Comparison of ENCODE assay signal across 24 mouse cellular contexts in genomic region chr1:189863727-189864126, GRCm38 (mm10).
"Had no signal": no experiment of that assay in that cellular context is flagged by ENCODE, and none has a peak within 500 bp of the region (broad histone marks: within the 10 kb centered on the region; RNA-seq: fewer than 3 reads in every experiment).

No protein-coding gene starts in this region.

- H3K27me3 ChIP-seq: embryonic facial prominence, embryonic 12.5 days; embryonic facial prominence, embryonic 13.5 days; embryonic facial prominence, embryonic 15.5 days; forebrain, embryonic 12.5 days; forebrain, embryonic 13.5 days; forebrain, embryonic 15.5 days had no signal

- H3K9me3 ChIP-seq: embryonic facial prominence, embryonic 10.5 days; embryonic facial prominence, embryonic 12.5 days; embryonic facial prominence, embryonic 13.5 days; embryonic facial prominence, embryonic 15.5 days; forebrain, embryonic 10.5 days; forebrain, embryonic 12.5 days; forebrain, embryonic 13.5 days; forebrain, embryonic 15.5 days had no signal

- H3K9ac ChIP-seq: embryonic facial prominence, embryonic 12.5 days; embryonic facial prominence, embryonic 13.5 days; embryonic facial prominence, embryonic 15.5 days; forebrain, embryonic 12.5 days; forebrain, embryonic 13.5 days; forebrain, embryonic 15.5 days; forebrain, postnatal 0 days had no signal

- H3K36me3 ChIP-seq: forebrain, embryonic 12.5 days; forebrain, embryonic 15.5 days had no signal

- ATAC-seq: forebrain, embryonic 13.5 days; forebrain, embryonic 14.5 days; forebrain, embryonic 15.5 days; forebrain, embryonic 16.5 days; forebrain, postnatal 0 days had no signal

- H3K4me2 ChIP-seq: embryonic facial prominence, embryonic 12.5 days; embryonic facial prominence, embryonic 13.5 days; embryonic facial prominence, embryonic 15.5 days; forebrain, embryonic 12.5 days; forebrain, embryonic 13.5 days; forebrain, embryonic 15.5 days had no signal

- H3K4me3 ChIP-seq: embryonic facial prominence, embryonic 10.5 days; embryonic facial prominence, embryonic 12.5 days; embryonic facial prominence, embryonic 13.5 days; embryonic facial prominence, embryonic 15.5 days; erythroblast, embryonic 14.5 days; forebrain, embryonic 10.5 days; forebrain, embryonic 12.5 days; forebrain, embryonic 13.5 days; forebrain, embryonic 15.5 days; gastrocnemius, adult 2 months; heart, adult 2 months had no signal

- DNase-seq: cerebellum, adult 9-10 months; cerebellum, adult 9-11 months; cerebellum, postnatal 14 days; cerebellum, postnatal 36 days; embryo, embryonic 11 days; gastrocnemius, adult 2 months; gastrocnemius, postnatal 10 days; gastrocnemius, postnatal 14 days; gastrocnemius, postnatal 25 days; gastrocnemius, postnatal 36 days; heart, adult 18-20 months; heart, adult 2 months had no signal

- H3K27ac ChIP-seq: embryonic facial prominence, embryonic 10.5 days; embryonic facial prominence, embryonic 12.5 days; embryonic facial prominence, embryonic 13.5 days; embryonic facial prominence, embryonic 15.5 days; forebrain, embryonic 10.5 days; forebrain, embryonic 13.5 days; gastrocnemius, adult 2 months; heart, adult 2 months had no signal
